Mouse (Mus musculus): ENCODE data around the gene Nlrp6.

Nlrp6 gene

DNA sequence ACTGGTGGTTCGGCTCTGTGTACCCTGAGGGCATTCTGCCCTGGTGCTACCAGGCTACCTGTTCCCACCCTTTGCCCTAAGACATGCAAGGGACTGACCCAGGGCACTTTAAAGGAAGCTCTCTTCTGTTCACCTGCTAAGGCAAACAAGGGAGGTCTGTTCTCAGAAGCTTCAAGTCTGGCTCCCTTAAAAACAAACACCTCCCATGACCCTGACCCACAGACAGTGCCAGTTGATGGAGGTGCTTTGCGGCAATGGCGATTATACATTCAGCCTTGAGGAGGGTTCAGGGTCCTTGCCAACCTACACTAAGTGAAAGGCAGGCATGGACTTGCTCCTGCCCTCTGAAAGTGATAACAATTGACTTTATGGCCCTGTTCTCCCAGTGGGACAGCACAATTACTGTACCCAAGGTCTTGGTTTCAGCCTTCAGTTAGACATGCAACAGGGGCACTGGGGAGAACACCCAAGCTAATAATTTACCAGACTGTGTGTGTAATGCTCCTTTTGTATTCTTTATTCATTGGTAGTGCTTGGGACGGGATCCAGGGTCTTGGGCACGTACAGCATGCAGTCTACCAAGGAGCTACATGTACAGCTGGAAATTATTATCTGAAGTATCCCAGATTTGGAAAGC is 7.7 kb upstream of the Nlrp6 start:
- no peak for DNase-seq

DNA sequence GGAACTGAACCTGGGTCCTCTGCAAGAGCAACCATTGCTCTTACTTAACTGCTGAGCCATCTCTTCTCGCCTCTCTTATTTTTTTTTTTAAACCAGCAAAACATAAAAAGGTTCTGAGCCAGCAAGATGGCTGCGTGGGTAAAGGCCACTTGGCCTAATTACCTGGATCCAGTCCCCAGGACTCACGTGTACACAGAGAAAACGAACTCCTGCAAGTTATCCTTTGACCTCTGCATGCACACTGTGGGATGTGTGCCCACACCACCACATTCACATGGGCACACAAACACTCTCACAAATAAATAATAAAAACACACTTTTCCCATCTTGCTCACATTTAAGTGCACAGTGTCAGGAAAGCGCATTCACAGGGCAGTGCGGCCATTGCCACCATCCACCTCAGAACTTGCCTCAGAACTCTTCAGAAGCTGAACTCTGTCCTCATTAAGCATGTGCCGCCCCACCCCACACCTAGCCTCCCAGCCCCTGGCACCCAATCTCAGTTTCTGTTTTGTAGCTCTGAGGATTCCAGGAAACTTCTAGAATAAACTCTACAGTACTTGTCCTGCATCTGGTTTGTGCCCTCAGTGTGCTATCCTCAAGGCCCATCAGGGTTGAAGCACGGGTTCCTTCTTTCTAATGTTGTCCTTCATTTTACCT is 6.5 kb upstream of the Nlrp6 start:
- DNase-seq, result no peak

DNA sequence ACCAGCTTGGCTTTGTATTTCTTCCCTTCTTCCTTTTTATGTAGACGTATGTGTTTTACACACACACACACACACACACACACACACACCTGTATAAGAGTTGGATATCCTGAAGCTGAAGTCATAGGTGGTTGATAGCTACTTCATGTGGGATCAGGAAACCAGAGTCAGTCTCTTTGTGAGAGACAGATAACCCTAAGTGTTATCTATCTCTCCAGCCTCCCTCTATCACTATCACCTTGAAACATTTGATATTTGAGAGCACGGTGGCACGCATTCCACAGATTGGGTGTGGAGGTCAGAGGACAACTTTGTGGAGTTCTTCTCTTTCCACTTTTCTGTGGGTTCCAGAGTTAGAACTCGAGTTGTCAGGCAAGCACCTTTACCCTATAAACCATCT is 791 bp upstream of the Nlrp6 start:
- DNase-seq, result no peak

DNA sequence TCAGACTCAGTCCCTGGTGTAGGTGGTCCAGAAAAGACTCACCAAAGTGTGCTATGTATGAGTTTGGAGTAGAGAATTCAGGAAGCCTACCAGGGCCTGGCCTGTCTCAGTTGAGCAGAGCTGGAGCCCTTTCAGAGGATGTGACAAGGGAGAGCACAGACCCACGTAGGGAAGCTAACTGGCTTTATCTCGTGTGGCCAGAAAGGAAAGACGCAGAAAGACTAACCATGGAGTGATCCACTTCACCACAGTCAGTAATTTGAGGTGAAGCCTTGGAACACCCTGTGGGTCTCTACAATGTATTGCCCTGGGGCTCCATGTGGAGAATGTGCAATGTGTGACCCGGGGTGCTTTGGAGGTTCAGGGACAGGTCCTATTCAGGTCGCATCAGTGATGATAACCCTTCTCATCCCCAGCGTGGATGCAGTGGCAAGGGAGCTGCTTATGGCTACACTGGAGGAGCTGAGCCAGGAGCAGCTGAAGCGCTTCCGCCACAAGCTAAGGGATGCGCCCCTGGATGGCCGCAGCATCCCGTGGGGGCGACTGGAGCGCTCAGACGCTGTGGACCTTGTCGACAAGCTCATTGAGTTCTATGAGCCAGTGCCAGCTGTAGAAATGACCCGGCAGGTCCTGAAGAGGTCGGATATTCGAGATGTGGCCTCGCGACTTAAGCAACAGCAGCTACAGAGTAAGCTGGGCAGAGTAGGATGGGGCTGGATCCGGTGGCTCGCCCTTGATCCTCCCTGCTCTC is 698 bp downstream of the Nlrp6 start:
- no peak for DNase-seq

- DNase-seq, result no peak
Measured at GRCm38 (mm10) chr7:140922398-140923069, 1.8 kb downstream of the Nlrp6 start.

- DNase-seq, result peak; percentile 12
Measured at GRCm38 (mm10) chr7:140923070-140923775, 2.5 kb downstream of the Nlrp6 start.

GRCm38 (mm10) chr7:140927181-140927580 is 6.5 kb downstream of the Nlrp6 start:
- DNase-seq, result no peak

DNA sequence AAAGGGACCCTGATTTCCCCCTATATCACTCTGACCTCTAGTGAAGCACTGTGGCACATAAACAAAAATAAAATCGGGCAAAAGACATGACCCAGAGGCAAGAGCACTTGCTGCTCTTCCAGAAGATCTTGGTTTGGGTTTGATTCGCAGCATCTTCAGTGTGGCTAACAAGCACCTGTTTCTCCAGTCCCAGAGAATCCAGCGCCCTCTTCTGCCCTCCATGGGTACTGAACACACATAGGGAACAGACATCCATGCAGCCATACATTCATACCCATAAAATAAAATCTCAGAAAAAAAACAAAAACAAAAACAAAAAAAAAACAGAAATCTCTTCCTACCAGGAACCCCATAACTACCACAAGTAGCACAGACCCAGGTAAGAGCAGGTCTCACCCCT is 17.7 kb downstream of the Nlrp6 start:
- DNase-seq, result peak; percentile 34

DNA sequence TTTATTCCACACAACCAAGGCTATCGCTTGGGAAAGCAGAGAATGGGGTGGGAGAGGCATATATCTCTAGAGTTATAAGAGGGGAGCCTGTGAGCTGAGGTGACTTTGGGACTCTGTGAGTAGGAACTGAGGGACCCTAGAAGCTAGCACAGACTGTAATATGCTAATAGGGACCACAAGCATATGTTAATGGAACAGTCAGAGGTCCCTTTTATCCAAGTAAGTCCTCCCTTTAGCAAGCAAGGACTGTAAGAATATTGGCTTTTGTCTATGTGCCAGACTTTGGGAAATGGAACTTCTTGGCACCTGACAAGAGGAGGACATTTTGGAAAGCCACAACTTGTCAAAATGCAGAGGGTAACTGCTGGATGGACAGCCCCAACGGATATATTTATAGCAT is 18.2 kb downstream of the Nlrp6 start:
- no peak for DNase-seq

DNA sequence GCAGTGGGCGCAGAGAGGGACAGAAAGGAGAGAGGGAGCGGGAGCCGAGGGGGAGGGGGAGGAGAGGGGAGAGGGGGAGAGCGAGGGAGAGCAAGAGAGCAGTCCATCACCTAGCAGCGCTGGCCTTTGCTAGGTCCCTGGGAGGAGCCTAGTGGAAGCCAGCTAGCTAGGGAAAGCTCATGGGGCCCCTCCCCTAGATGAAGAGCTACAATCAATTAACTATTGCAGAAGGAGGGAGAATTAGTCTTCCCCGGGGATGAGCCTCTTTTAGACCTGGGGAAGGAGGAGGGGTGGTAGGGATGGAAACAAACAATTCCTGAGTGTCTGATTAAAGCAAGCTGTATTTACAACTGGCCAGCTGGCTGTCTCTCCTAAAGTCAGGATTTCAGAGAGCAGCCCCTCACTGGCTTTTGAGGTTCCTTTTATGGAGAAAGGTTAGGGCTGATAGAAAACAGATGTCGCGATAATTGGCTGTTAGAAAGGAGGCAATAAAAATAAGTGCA is 19.0 kb downstream of the Nlrp6 start:
- DNase-seq, result no peak

DNA sequence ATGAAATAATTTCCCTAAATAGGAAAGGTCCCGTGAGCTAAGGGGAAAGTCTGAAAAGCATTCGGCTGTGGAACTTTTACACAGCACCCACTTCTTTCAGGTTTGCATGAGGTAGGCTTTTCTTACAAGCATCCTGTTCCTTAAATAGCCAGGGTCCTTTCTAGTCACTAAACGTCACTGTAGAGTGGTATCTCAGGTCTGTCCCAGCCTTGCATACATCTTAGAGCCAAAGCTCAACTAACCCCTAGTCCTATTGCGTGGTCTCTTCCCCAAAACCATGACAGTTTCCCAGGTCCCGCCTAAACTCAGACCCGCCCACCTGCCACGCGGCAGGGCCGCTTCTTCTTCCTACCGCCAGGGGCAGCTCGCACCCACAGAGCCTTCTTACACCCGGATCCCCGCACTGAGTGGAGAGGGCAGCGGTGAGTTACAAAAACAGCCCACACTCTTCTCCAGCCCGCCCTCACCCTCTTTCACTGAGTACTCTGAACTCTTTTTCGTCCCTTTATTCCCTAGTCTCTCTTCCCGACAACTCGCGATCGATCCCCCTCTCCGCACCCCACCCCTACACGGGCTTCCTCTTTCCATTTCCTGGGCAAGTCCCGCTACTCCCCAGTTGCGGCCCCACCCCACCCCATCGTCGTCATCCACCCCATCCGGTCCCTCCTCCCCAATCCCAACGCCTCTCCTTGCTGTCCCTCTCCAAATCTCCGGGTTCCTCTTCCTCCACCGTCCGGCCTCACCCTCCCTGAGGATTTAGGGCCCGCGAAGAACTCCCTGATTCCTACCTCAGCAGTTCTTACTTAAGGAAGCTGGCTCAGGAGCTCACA is 20.7 kb downstream of the Nlrp6 start, which contains the start of gene Pgghg:
Pgghg (plus strand) TSS at position 170 of the 830 bp plus-strand sequence.
- peak; percentile 81 for DNase-seq

DNA sequence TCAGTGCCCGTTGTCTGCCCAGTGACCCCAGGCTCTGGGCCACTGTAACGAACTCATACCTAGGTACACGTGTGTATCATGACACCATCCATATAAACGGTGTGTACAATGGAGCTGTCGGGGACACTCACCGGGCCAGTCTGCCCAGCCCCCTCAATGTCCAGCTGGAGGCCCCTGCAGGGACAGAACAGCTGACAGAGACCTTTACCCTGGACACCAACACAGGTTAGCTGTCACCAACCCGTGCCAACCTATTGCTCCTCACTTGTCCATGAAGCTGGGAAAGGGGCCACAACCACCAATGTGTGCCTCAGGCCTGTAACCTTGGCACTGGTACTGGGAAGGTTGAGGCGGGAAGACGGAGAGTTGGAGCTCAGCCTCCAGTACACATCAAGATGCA is 21.6 kb downstream of the Nlrp6 start:
- no peak for DNase-seq

DNA sequence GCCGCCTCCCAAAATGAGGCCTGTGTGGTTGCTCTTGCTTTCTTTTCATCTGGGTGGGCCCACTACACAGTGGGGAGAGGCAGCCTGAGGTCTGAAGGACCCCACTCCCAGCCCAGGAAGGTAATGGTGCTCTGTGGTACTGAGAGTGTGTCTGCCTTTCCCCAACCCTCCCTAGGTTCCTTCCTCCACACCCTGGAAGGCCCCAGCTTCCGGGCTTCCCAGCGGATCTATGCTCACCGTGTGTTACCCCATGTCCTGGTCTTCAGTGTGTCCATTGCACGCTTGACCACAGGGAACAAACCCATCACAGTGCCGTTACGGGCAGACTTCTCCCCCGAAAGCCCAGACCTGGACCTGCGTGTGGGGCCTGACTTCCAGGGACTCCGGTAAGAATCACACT is 22.1 kb downstream of the Nlrp6 start:
- no peak for DNase-seq

- no peak for DNase-seq
Measured at GRCm38 (mm10) chr7:140943356-140943755, 22.7 kb downstream of the Nlrp6 start.

DNA sequence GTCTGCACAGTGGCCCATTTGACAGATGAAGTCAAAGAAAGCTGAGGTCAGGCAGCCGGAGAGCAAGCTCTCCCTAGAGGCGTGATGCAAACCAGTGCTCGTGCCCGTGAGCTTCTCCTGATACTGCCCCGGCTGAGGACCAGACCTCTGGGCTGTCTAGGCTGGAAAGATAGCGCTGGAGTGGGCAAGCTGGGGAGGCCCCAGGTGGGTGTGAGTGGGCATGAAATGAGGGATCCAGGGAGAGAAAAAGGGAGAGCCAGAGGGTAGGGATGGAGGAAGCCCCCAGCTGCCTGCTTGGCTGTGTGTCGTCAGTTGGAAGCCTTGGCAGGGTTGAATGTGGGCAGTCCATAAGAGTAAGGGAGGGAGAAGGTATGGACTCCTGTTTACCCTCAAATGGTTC is 23.5 kb downstream of the Nlrp6 start:
- DNase-seq, result no peak

GRCm38 (mm10) chr7:140945247-140945646 is 24.5 kb downstream of the Nlrp6 start:
- no peak for DNase-seq

GRCm38 (mm10) chr7:140946311-140946710 is 25.6 kb downstream of the Nlrp6 start:
- DNase-seq, result no peak

GRCm38 (mm10) chr7:140946980-140947379 is 26.3 kb downstream of the Nlrp6 start:
- no peak for DNase-seq

DNA sequence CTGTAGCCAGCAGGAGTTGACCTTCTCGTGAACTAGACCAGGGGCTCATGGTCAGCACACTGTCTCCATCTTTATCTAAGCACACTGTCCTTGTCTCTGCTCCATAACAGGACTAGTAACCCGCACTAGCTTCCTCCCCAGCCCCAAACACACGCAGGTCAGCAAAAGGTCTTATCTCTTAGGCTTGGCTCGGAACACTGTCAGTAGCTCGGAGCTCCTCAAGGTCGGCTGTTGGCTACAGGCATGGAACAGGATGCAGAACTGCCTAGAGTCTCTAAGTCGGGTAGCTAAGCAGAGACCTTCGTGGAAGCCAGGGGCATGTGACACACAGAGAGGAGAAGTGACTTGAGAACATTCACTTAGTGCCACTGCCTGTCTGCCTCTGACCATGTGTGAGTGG is 27.5 kb downstream of the Nlrp6 start:
- DNase-seq, result no peak

- DNase-seq, result no peak
Measured at GRCm38 (mm10) chr7:140949255-140949654, 28.6 kb downstream of the Nlrp6 start.

- DNase-seq, result no peak
Measured at GRCm38 (mm10) chr7:140949824-140950530, 29.3 kb downstream of the Nlrp6 start, which contains the start of gene Ifitm5. Gene Ifitm5, minus strand, starts transcription at chr7:140950291.

Data from thymus, postnatal 25 days (tissue).